Mouse (Mus musculus): ENCODE measurements around the gene Fkbp14. TPM values are rescaled to one million over a fixed set of nuclear protein-coding genes. Genes with fewer than 3 reads are reported as not detected.
A peak's percentile ranks its signal among the peaks of the same experiment; 100 is the strongest.

The Fkbp14 gene
- polyA plus RNA-seq (2017; shearing (Covaris generic)): not detected

- ATAC-seq: no peak
These were observed at the start of gene Fkbp14 for GRCm38 (mm10) chr6:54597208-54597607. TSS of gene Fkbp14 (minus strand) at chr6:54597308.

- no peak for ATAC-seq
These were observed 46.1 kb upstream of the Fkbp14 start for GRCm38 (mm10) chr6:54643181-54643580.

- ATAC-seq: no peak
These were observed 44.8 kb upstream of the Fkbp14 start for GRCm38 (mm10) chr6:54641953-54642352.

GRCm38 (mm10) chr6:54639877-54640276 is 42.8 kb upstream of the Fkbp14 start:
- no peak for ATAC-seq

- ATAC-seq: peak; percentile 40
These were observed 34.4 kb upstream of the Fkbp14 start for GRCm38 (mm10) chr6:54631462-54631861.

- peak; percentile 28 for ATAC-seq
These were observed 32.6 kb upstream of the Fkbp14 start for GRCm38 (mm10) chr6:54629734-54630133.

- ATAC-seq: no peak
These were observed 31.3 kb upstream of the Fkbp14 start for GRCm38 (mm10) chr6:54628381-54628780.

GRCm38 (mm10) chr6:54620357-54620756 is 23.2 kb upstream of the Fkbp14 start:
- ATAC-seq: no peak

- ATAC-seq: no peak
These were observed 22.4 kb upstream of the Fkbp14 start for GRCm38 (mm10) chr6:54619530-54619929.

- no peak for ATAC-seq
These were observed 20.3 kb upstream of the Fkbp14 start for GRCm38 (mm10) chr6:54617363-54617762.

- ATAC-seq: no peak
These were observed 9.1 kb upstream of the Fkbp14 start for GRCm38 (mm10) chr6:54606241-54606640.

GRCm38 (mm10) chr6:54604001-54604715 is 7.0 kb upstream of the Fkbp14 start:
- ATAC-seq: no peak

GRCm38 (mm10) chr6:54602891-54603290 is 5.8 kb upstream of the Fkbp14 start:
- ATAC-seq: no peak

- no peak for ATAC-seq
These were observed 3.7 kb upstream of the Fkbp14 start for GRCm38 (mm10) chr6:54600681-54601347.

GRCm38 (mm10) chr6:54597711-54598110 is 603 bp upstream of the Fkbp14 start:
- no peak for ATAC-seq

- ATAC-seq: peak; percentile 3
These were observed 1.7 kb downstream of the Fkbp14 start for GRCm38 (mm10) chr6:54595330-54595878.

- ATAC-seq: peak; percentile 29
These were observed 2.4 kb downstream of the Fkbp14 start, which contains the start of gene Plekha8 for GRCm38 (mm10) chr6:54594469-54595329. TSS of gene Plekha8 (plus strand) at chr6:54595111.

- no peak for ATAC-seq
These were observed 3.2 kb downstream of the Fkbp14 start for GRCm38 (mm10) chr6:54593766-54594468.

- ATAC-seq: peak; percentile 84
These were observed 4.1 kb downstream of the Fkbp14 start for GRCm38 (mm10) chr6:54592938-54593535.

GRCm38 (mm10) chr6:54591778-54592177 is 5.3 kb downstream of the Fkbp14 start:
- ATAC-seq: no peak

- ATAC-seq: no peak
These were observed 6.4 kb downstream of the Fkbp14 start for GRCm38 (mm10) chr6:54590691-54591090.

- ATAC-seq: no peak
These were observed 8.9 kb downstream of the Fkbp14 start for GRCm38 (mm10) chr6:54588212-54588611.

All from activated CD4-positive, CD25-positive, alpha-beta regulatory T cell, adult 4 months (primary cell).